Mouse (Mus musculus): ENCODE data around the gene Zp1. TPM values are rescaled to one million over a fixed set of nuclear protein-coding genes. Genes with fewer than 3 reads are reported as not detected.

Gene Zp1
- polyA plus RNA-seq, 1 experiment from 2014 or later, result not detected

- Histone ChIP-seq H3K36me3 (replicated peaks) (peaks cover 31% of the 10 kb centered on the region), H3K27ac (replicated peaks) (peak within 1 kb of the TSS; percentile 94), H3K4me1 (peaks cover 21% of the 10 kb centered on the region), H3K4me3 (peak within 1 kb of the TSS; percentile 96), H3K9me3 (no peaks in the 10 kb centered on the region), H3K27me3 (replicated peaks; ENCODE audit: low read depth, poor library complexity, severe bottlenecking) (no peaks in the 10 kb centered on the region)
- peak; percentile 97 for DNase-seq (ENCODE audit: low spot score)
- under 1% methylated on average over 43 of the region's 43 CpGs for WGBS
These were observed 25.4 kb downstream of the Zp1 start, which contains the start of gene Prpf19 for GRCm38 (mm10) chr19:10895016-10895528. Prpf19 (plus strand) TSS chr19:10895231.

DNA sequence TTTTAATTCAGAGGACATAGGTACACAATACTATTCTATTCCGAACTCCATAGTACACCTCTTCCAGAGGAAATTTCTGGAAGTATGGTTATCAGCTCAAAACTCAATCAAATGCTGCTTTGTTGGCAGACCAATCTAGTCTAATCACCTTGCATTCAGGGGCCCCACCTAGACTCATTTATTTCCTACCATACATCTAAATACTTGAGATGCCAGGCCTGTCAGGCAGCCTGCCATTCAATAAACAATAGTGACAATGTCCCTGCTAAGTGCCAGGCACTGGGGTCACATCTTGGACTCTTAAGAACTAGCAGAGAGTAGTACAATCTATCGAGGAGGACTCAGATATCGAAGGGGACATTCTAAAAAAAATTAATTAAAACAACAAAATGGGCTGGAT lies 28.2 kb downstream of the Zp1 start:
- WGBS, result 88% methylated on average over 3 of the region's 3 CpGs
- Histone ChIP-seq H3K4me1 (peaks cover 18% of the 10 kb centered on the region), H3K9me3 (no peaks in the 10 kb centered on the region), H3K4me3 (no peak overlapping the region), H3K27me3 (replicated peaks; ENCODE audit: low read depth, poor library complexity, severe bottlenecking) (no peaks in the 10 kb centered on the region), H3K36me3 (replicated peaks) (peaks cover 2% of the 10 kb centered on the region), H3K27ac (replicated peaks) (no peak overlapping the region)
- DNase-seq (ENCODE audit: low spot score), result no peak

DNA sequence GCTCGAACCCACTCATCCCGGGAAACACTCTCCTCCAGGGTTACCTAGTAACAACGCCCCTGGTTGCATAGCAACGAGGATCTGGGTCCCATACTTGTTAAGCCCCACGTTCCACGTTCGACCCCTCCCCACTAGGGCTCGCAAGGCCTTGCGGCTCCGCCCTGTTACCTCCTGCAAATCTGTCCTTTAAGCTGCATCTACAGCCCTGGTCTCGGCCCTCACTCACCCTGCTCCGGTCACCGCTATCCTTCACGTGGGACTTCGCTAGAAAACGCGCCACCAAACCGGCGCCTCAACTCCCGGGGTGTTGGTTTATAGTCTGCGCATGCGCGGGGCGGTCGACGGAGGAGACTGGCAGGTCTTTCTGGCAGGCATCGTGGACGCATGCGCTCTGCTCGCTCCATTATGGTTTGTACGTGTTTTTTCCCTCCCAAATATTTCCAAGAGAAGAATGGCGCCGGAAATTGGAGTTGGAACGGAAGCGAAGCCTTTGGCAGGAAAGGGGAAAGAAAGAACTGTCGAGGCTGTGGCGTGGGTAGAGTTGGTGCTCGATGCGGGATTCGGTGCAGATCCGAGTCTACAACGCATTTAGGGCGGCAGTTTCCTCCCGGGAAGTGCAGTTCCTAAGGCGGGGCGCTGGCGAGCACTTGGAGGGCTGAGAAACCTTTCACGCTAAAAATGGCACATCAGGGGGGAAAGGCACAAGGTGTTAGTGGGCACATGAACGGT lies 38.8 kb downstream of the Zp1 start, which contains the start of gene Tmem109:
Gene Tmem109 (minus strand): TSS at position 576 of the 729 bp plus-strand sequence.
- H3K4me1 ChIP-seq, result peaks cover 24% of the 10 kb centered on the region
- peak; percentile 96 for DNase-seq (ENCODE audit: low spot score)
- under 1% methylated on average over 49 of the region's 49 CpGs for WGBS

GRCm38 (mm10) chr19:10880975-10881425 lies 39.4 kb downstream of the Zp1 start:
- no peak for DNase-seq (ENCODE audit: low spot score)
- Histone ChIP-seq H3K4me3 (peak overlapping the region; percentile 70), H3K27ac (replicated peaks) (peak overlapping the region; percentile 93), H3K4me1 (peaks cover 24% of the 10 kb centered on the region), H3K36me3 (replicated peaks) (peaks cover 27% of the 10 kb centered on the region), H3K9me3 (no peaks in the 10 kb centered on the region), H3K27me3 (replicated peaks; ENCODE audit: low read depth, poor library complexity, severe bottlenecking) (no peaks in the 10 kb centered on the region)
- 2% methylated on average over 14 of the region's 14 CpGs for WGBS

More for the DNA sequence above, 38.8 kb downstream of the Zp1 start, which contains the start of gene Tmem109:
- peaks cover 27% of the 10 kb centered on the region for H3K36me3 ChIP-seq (replicated peaks)
- H3K4me3 ChIP-seq, result peak within 1 kb of the TSS; percentile 70
- no peaks in the 10 kb centered on the region for H3K27me3 ChIP-seq (replicated peaks; ENCODE audit: low read depth, poor library complexity, severe bottlenecking)
- peak within 1 kb of the TSS; percentile 93 for H3K27ac ChIP-seq (replicated peaks)
- H3K9me3 ChIP-seq, result no peaks in the 10 kb centered on the region

GRCm38 (mm10) chr19:10880085-10880974 lies 40.1 kb downstream of the Zp1 start:
- H3K9me3 ChIP-seq, result no peaks in the 10 kb centered on the region
- peak overlapping the region; percentile 70 for H3K4me3 ChIP-seq
- peaks cover 28% of the 10 kb centered on the region for H3K36me3 ChIP-seq (replicated peaks)
- peak overlapping the region; percentile 93 for H3K27ac ChIP-seq (replicated peaks)
- H3K27me3 ChIP-seq (replicated peaks; ENCODE audit: low read depth, poor library complexity, severe bottlenecking), result no peaks in the 10 kb centered on the region
- 50% methylated on average over 7 of the region's 7 CpGs for WGBS
- peaks cover 24% of the 10 kb centered on the region for H3K4me1 ChIP-seq
- DNase-seq (ENCODE audit: low spot score), result no peak

DNA sequence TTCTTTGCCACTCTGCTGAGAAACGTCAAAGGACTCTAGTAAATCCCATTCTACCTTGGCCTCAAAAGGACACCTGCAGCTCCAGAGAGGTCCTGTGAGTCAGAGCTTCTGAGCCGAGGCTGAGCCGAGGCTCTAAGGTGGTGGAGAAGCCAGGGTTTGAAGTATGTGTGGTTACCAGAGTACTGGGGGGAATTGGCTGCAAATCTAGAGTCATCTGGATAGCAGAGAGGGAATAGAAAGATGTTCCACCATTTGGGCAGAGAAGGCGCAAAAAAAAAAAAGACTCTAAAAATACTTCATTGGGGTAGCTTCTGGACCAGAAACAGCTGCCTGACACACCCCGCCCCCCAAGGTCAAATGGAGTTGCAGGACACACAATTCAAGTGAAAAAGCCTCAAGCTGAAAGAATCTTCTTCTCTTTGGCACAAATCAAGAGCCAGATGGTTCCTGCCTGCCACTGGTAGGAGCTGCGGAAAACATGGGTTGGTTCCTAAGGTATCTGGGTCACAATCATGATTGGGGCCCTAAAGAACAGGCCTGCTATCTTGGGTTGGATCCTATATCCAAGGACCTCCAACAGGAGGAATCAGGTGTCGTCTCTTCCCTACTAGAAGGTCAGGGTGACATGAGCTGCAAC lies 42.1 kb downstream of the Zp1 start:
- Histone ChIP-seq H3K4me1 (peaks cover 24% of the 10 kb centered on the region), H3K9me3 (no peaks in the 10 kb centered on the region), H3K27me3 (replicated peaks; ENCODE audit: low read depth, poor library complexity, severe bottlenecking) (no peaks in the 10 kb centered on the region), H3K27ac (replicated peaks) (no peak overlapping the region), H3K4me3 (no peak overlapping the region), H3K36me3 (replicated peaks) (peaks cover 48% of the 10 kb centered on the region)
- 93% methylated on average over 7 of the region's 7 CpGs for WGBS
- DNase-seq (ENCODE audit: low spot score), result no peak

GRCm38 (mm10) chr19:10871328-10871961 lies 49.0 kb downstream of the Zp1 start:
- H3K4me1 ChIP-seq, result peaks cover 40% of the 10 kb centered on the region
- H3K4me3 ChIP-seq, result no peak overlapping the region; the same call in 1 of the 2 replicates
- no peaks in the 10 kb centered on the region for H3K9me3 ChIP-seq
- no peak for DNase-seq (ENCODE audit: low spot score)
- peaks cover 60% of the 10 kb centered on the region for H3K36me3 ChIP-seq (replicated peaks)
- H3K27me3 ChIP-seq (replicated peaks; ENCODE audit: low read depth, poor library complexity, severe bottlenecking), result no peaks in the 10 kb centered on the region; the same call in 1 of the 2 replicates
- 73% methylated on average over 14 of the region's 14 CpGs for WGBS
- H3K27ac ChIP-seq (replicated peaks), result no peak overlapping the region; the same call in 1 of the 2 replicates

DNA sequence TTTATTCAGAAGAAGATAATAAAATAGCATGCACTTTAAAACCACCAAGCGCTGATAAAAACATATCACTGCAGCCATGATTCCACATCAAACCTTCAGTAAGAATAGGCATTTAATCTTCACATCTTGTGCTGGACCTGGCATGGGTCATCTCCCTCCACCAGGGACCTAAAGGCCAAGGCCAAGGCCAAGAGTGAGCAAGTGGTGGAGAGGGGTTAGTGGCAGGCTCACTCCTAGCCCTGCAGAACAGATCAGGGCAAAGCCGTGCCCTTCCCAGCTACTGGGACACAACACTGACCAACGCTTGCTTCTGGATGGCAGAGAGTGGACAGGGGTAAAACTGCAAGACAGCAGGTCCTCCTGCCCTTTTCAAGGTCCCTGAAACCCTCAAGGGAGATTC lies 49.8 kb downstream of the Zp1 start:
- no peaks in the 10 kb centered on the region; the same call in 1 of the 2 replicates for H3K27me3 ChIP-seq (replicated peaks; ENCODE audit: low read depth, poor library complexity, severe bottlenecking)
- H3K9me3 ChIP-seq, result no peaks in the 10 kb centered on the region
- peaks cover 40% of the 10 kb centered on the region for H3K4me1 ChIP-seq
- H3K27ac ChIP-seq (replicated peaks), result no peak overlapping the region; the same call in 1 of the 2 replicates
- 0 out of 2 replicates have a peak overlapping the region, but pooled peaks have one; percentile 90 for H3K4me3 ChIP-seq
- 88% methylated on average over 3 of the region's 3 CpGs for WGBS
- no peak for DNase-seq (ENCODE audit: low spot score)
- peaks cover 68% of the 10 kb centered on the region for H3K36me3 ChIP-seq (replicated peaks)

GRCm38 (mm10) chr19:10869886-10870527 lies 50.4 kb downstream of the Zp1 start, which contains the start of gene Tmem132a:
Tmem132a (minus strand) TSS chr19:10869940.
- WGBS, result 4% methylated on average over 8 of the region's 8 CpGs
- Histone ChIP-seq H3K27me3 (replicated peaks; ENCODE audit: low read depth, poor library complexity, severe bottlenecking) (no peaks in the 10 kb centered on the region; the same call in 1 of the 2 replicates), H3K9me3 (no peaks in the 10 kb centered on the region), H3K36me3 (replicated peaks) (peaks cover 70% of the 10 kb centered on the region), H3K4me1 (peaks cover 40% of the 10 kb centered on the region), H3K4me3 (peak within 1 kb of the TSS; percentile 90), H3K27ac (replicated peaks) (peak within 1 kb of the TSS; percentile 99)
- no peak for DNase-seq (ENCODE audit: low spot score)

- under 1% methylated on average over 43 of the region's 43 CpGs for WGBS
- Histone ChIP-seq H3K36me3 (replicated peaks) (peaks cover 70% of the 10 kb centered on the region), H3K9me3 (no peaks in the 10 kb centered on the region), H3K27ac (replicated peaks) (peak overlapping the region; percentile 99), H3K27me3 (replicated peaks; ENCODE audit: low read depth, poor library complexity, severe bottlenecking) (no peaks in the 10 kb centered on the region; the same call in 1 of the 2 replicates), H3K4me3 (peak overlapping the region; percentile 90), H3K4me1 (peaks cover 40% of the 10 kb centered on the region)
- peak; percentile 92 for DNase-seq (ENCODE audit: low spot score)
These were observed 51.1 kb downstream of the Zp1 start for GRCm38 (mm10) chr19:10869241-10869885.
